Mouse (Mus musculus): ENCODE data around the gene Cryzl1. TPM values are rescaled to one million over a fixed set of nuclear protein-coding genes. Genes with fewer than 3 reads are reported as not detected.
"Not testable (repeated sequence)": the region's sequence is repeated elsewhere in the genome, so short reads cannot be mapped to it uniquely, and the experiment has no call there.

The Cryzl1 gene
- polyA plus RNA-seq, 3 experiments from 2014 or later: 66.2 to 89.2 (median 79.6) TPM

DNA sequence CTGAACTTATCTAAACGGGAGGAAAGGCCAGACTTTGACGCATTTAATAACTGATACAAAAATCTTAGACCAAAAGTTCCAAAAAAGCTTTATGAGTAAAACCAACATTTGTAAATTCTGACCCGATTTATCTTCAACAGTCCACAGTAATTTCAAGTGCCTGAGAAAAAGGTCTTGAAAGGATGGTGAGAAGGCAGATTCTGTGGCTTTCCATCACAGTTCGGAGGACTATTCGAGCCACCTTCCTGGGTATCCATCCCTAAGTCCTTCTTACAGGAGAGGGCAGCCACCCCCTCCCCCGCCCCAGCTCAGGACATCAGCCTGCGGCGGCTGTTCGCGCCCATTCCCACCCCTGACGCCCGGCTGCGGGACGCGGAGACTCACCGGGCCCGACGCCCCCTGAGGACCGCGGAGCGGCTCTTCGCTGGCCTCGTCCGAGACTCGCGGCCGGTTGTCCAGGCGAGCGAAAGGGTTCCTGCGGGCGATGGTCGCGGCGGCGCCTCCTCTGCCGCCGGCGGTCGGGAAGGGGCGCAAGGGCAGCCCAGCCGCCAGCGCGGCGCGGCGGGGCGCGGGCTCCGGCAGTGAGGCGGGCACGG lies 40.7 kb downstream of the Cryzl1 start:
- ATAC-seq: peak; percentile 9

DNA sequence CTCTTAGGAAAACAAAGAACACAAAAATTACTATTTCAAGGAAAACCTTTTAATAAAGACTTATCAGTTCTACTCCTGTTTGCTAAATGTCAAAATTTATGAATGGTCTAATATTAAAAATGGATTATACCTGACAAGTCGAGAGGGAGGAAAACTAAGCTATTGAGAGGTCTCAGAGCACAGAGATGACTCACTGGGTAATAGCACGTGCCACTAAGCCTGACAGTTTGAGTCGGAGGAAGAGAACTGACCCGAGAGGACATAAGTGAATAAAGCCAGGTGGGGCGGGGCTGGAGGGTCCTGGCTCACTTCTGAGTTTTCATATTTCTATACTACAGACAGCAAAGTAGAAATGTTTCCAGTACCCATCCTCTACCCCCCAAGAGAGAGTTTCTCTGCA lies 42.4 kb downstream of the Cryzl1 start:
- no peak for ATAC-seq

GRCm38 (mm10) chr16:91685526-91685925 lies 43.2 kb downstream of the Cryzl1 start:
- ATAC-seq: peak; percentile 85

DNA sequence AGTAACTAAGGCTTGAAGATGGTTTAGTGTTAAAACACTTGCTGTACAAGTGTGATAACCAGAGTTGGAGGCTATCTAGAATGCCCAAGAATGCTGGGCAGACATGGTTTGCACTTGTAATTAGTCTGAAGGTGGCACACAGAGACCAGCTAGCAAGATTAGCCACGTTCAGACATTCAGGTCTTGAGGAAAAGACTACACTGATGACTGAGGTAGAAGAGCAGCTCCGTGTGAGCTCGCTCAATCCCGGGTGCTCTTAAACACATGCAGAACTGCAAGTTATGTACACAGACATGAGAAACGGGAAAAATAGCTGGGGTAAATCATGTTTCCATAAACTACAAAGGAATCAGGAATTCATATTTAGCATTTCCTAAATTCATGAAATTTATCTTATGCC lies 48.1 kb downstream of the Cryzl1 start:
- no peak for ATAC-seq

- ATAC-seq: no peak
Measured at GRCm38 (mm10) chr16:91678147-91678911, 50.4 kb downstream of the Cryzl1 start.

DNA sequence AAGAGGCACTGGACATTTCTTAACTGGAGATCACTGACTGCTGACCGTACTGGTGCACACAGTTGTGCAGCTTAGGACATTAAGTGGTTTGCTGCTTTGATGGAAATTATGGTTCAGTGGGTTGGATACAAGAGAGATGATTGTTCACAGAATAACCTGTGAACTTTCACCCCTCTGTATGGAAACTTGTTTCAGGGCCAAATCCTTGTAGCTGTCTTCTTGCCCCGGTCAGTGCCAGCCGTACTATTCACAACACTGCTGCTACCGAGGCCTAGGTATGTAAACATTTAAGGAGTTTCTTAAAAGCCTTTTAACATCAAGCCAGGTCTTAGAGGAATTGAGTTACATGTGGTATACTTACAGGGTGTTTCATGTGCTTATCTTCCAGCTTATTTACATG lies 54.3 kb downstream of the Cryzl1 start:
- no peak for ATAC-seq

DNA sequence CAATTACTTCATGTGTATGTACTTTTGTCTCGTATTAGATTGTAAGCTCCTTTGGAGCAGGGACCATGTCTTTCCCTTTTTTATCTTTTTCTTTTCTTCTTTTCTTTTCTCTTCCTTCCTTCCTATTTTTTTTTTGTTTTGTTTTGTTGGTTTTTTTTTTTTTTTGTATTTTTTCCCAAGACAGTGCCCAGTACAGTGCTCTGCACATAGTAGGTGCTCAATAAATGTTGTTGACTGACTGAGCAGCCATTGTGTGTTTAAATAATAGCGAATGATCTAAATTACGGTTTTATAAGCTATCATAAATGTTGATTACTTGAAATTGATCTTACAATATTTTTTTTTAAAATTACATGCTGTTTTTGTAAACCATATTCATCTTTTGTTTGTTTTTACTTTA lies 65.0 kb downstream of the Cryzl1 start:
- no peak for ATAC-seq

DNA sequence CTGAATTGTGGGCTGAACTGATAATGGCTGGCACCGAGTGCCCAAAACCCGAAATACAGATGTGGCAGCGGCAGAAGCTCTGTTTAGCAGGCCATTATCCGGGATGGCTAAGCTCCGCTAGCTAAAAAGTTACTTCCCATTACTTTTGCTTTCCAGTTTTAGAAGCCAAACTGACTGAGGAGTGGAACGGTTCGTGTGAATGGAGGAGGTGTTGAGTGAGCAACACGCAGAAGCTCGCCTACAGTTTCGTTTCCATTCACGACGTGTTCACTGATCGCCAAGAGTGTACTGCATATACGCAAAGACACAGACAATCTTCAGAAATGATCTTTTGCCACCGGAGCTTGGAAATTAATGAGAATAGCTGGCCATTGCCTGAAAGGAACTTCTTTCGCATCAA lies 66.4 kb downstream of the Cryzl1 start:
- no peak for ATAC-seq

- no peak for ATAC-seq
Measured at GRCm38 (mm10) chr16:91661397-91661796, 67.4 kb downstream of the Cryzl1 start.

DNA sequence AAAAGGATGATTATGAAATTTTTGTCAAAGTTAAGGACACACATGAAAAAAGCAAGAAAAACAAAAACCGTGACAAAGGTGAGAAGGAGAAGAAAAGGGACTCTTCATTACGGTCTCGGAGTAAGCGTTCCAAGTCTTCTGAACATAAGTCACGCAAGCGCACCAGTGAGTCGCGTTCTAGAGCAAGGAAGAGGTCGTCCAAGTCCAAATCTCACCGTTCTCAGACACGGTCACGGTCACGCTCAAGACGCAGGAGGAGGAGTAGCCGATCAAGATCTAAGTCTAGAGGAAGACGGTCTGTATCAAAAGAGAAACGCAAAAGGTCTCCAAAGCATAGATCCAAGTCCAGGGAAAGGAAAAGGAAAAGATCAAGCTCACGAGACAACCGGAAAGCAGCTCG lies 69.0 kb downstream of the Cryzl1 start:
- no peak for ATAC-seq

DNA sequence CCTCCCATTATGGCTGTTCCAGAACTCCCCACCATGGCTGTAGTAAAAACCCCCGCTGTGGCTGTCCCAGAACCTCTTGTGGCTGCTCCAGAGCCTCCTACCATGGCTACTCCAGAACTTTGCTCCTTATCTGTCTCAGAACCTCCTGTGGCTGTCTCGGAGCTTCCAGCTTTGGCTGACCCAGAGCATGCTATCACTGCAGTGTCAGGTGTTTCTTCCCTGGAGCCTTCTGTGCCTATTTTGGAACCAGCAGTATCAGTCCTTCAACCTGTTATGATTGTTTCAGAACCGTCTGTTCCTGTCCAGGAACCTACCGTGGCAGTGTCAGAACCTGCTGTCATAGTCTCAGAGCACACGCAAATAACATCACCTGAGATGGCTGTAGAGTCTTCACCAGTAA lies 70.3 kb downstream of the Cryzl1 start:
- no peak for ATAC-seq

GRCm38 (mm10) chr16:91657285-91657684 lies 71.5 kb downstream of the Cryzl1 start:
- ATAC-seq: no peak

DNA sequence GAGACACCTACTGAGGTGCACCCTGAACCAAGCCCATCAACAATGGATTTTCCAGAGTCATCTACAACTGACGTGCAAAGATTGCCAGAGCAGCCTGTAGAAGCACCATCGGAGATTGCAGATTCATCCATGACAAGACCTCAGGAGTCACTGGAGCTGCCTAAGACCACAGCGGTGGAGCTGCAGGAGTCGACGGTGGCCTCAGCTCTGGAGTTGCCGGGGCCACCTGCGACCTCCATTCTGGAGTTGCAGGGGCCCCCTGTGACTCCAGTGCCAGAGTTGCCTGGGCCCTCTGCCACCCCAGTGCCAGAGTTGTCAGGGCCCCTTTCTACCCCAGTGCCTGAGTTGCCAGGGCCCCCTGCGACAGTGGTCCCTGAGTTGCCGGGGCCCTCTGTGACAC lies 73.5 kb downstream of the Cryzl1 start:
- no peak for ATAC-seq

DNA sequence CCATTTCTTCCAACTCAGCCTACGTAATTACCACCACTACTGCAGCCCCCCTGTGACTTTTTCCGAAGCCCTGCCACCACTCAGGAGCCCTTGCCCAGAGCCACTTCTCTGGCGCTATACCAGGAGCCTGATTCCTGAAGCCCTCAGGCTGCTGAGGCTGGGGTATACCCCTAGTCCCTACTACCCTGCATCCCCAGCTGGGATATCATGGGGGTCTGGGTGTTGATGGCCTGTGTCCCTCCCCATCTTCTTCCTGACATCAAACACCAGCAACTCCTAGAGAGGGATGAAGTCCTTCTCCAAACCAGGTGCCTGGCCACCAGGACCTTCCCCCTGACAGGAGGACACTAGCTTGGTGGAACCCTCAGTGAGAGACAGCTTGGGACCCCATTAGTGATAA lies 76.6 kb downstream of the Cryzl1 start:
- ATAC-seq: no peak

GRCm38 (mm10) chr16:91649781-91650180 lies 79.0 kb downstream of the Cryzl1 start:
- no peak for ATAC-seq

- ATAC-seq: no peak
Measured at GRCm38 (mm10) chr16:91649246-91649645, 79.5 kb downstream of the Cryzl1 start.

- no peak for ATAC-seq
Measured at GRCm38 (mm10) chr16:91648220-91648550, 80.6 kb downstream of the Cryzl1 start.

GRCm38 (mm10) chr16:91647461-91648219 lies 81.1 kb downstream of the Cryzl1 start, which contains the start of gene Son:
TSS of gene Son (plus strand) at chr16:91647506.
- ATAC-seq: peak; percentile 86

DNA sequence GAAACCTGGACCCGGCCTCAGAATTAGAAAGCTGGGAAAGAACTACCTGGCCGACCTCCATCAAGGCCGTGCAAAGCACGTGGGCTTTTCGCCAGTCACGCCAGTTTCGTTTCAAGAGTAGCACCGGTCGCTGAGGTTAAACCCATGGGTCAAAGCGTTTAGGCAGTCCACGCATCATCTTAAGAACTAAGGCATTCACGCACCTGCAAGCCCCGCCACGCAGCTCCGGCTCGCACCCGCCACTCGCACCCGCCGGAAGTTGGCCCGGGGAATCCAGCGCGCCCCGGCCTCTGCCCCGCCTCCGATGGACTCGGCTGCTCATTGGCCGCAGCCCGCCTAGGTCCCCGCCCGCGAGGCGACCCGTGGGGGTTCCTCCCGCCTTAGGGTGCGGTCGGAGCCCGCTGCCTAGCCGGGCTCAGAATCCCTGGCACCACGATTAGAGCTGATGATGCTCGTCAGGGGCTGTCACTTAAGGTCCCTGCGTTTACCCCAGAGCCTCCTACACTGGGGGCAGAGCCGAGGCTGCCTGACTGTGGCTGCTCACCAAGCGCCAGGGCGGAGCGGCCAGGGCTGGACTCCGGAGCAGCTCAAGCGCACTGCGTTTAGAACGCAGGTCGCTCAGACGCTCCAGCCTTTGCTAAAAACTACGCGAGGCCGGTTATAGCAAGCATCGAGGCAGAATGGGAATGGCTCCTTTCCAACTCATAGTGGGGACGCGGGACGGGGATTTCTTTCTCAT lies 81.9 kb downstream of the Cryzl1 start, which contains the start of gene Gart:
Gart (minus strand) TSS at position 272 of the 739 bp plus-strand sequence.
- ATAC-seq: peak; percentile 74

- ATAC-seq: peak; percentile 32
Measured at GRCm38 (mm10) chr16:91645995-91646602, 82.7 kb downstream of the Cryzl1 start.

DNA sequence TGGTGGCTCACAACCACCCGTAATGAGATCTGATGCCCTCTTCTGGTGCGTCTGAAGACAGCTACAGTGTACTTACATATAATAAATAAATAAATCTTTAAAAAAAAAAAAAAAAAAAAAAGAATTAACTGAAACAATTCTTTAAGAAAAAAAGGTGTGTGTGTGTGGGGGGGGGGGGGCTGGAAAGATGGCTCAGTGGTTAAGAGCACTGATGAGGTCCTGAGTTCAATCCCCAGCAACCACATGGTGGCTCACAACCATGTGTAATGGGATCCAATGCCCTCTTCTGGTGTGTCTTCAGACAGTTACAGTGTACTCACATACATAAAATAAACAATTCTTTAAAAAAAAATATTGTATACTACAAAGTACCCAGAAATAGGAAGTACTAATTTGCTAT lies 83.4 kb downstream of the Cryzl1 start:
- not testable (repeated sequence) for ATAC-seq

DNA sequence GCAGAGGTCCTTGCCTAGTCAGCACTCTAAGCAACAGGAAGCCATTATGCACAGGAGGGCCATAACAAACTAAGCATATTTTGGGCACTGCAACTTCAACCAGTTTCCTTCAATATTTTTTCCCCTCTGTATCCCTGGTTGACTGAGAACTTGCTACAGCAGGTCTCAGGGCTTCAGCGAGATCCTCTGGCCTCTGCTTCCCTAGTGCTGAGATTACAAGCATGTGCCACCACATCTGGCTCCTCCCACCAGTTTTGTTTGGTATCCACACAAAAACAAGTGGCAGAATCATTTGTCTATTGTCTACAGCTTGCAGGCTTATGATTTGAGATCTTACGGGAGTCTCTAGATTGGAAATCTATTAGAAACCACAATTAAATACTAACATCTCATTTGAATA lies 83.9 kb downstream of the Cryzl1 start:
- no peak for ATAC-seq

DNA sequence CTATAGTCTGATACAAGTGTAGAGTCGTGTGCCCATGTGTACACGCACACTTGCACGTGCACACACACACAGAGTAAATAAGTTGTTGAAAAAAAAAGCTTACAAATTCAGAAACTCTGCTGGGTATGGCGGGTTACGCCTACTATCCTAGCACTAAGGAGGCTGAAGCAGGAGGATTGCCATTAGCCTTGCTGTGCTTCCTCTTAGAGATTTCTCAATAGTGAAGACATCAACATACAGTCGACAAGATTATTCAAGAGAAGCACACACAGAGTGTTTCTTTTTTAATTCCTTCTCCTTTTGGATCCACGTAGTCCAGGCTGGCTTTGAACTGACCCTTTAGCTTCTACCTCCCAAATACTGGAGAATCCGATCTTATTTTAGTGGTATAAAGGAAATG lies 88.6 kb downstream of the Cryzl1 start:
- no peak for ATAC-seq

All from inflammation-experienced regulatory T-cells, adult 6 months (primary cell).